Mouse (Mus musculus) intestine, postnatal 0 days (tissue): ENCODE data around the gene Pcdh9. TPM values are rescaled to one million over a fixed set of nuclear protein-coding genes. Genes with fewer than 3 reads are reported as not detected.

ENCODE experiments used
- ATAC-seq: fragments of 200-750 bp; cut with Nextera tagmentation; 2 replicates; pipeline ENCODE4 v1.8.0; 2017; ENCODE audit warnings: mild to moderate bottlenecking, moderate TSS enrichment, moderate library complexity
- H3K27ac ChIP-seq: fragments of 300-500 bp; sonication (generic); 2 replicates; pipeline ENCODE4 v1.5.1; 2014; ENCODE audit warnings: mild to moderate bottlenecking, low read depth, low read length, moderate library complexity
- H3K27me3 ChIP-seq: fragments of 300-500 bp; sonication (generic); replicated peaks from 2 replicates; pipeline ENCODE4 v1.6.1; 2014; ENCODE audit warnings: low read length, mixed read lengths; ENCODE audit not compliant: control insufficient read depth, insufficient read depth
- H3K36me3 ChIP-seq: fragments of 300-500 bp; sonication (generic); 2 replicates; pipeline ENCODE4 v1.6.1; 2014; ENCODE audit warnings: mild to moderate bottlenecking, moderate library complexity; ENCODE audit not compliant: control insufficient read depth, insufficient read depth
- H3K4me1 ChIP-seq: fragments of 300-500 bp; sonication (generic); replicated peaks from 2 replicates; pipeline ENCODE4 v1.6.1; 2014; ENCODE audit warnings: antibody characterized with exemption, low read length, mixed read lengths; ENCODE audit not compliant: control insufficient read depth, insufficient read depth
- H3K4me2 ChIP-seq: fragments of 300-500 bp; sonication (generic); replicated peaks from 2 replicates; pipeline ENCODE4 v1.6.1; 2014; ENCODE audit warnings: low read depth, mild to moderate bottlenecking, moderate library complexity
- H3K4me3 ChIP-seq: fragments of 300-500 bp; sonication (generic); 2 replicates; pipeline ENCODE4 v1.5.1; 2014; ENCODE audit warnings: low read depth, low read length
- H3K9ac ChIP-seq: fragments of 300-500 bp; sonication (generic); 2 replicates; pipeline ENCODE4 v1.6.1; 2014; ENCODE audit warnings: mild to moderate bottlenecking, low read depth, low read length
- H3K9me3 ChIP-seq: fragments of 300-500 bp; sonication (generic); 2 replicates; pipeline ENCODE4 v1.6.1; 2016; ENCODE audit warnings: mixed run types; ENCODE audit not compliant: control insufficient read depth
- CTCF ChIP-seq: sonication (generic); IDR thresholded peaks from 2 replicates; pipeline ENCODE4 v1.5.1; 2016; ENCODE audit warnings: low read depth, mild to moderate bottlenecking, control low read depth, antibody characterized with exemption, moderate library complexity
- WGBS: fragments of 180-500 bp; shearing (Covaris S2); extraction: QIAGEN DNeasy Blood & Tissue Kit; methylation state at CpG from one replicate; pipeline ENCODE4 v1.1.7; 2014; 5-methylcytosine and 5-hydroxymethylcytosine counted together
- polyA plus RNA-seq: library from polyadenylated mRNA; unstranded; fragments of >200 nt; fragmentation: Nextera tagmentation; extraction: Ambion mirVana; gene quantifications from 2 replicates; pipeline ENCODE4 v1.2.1, GENCODE M21; 2015

Gene Pcdh9
- polyA plus RNA-seq, 1 experiment from 2014 or later: 3.6 TPM

DNA sequence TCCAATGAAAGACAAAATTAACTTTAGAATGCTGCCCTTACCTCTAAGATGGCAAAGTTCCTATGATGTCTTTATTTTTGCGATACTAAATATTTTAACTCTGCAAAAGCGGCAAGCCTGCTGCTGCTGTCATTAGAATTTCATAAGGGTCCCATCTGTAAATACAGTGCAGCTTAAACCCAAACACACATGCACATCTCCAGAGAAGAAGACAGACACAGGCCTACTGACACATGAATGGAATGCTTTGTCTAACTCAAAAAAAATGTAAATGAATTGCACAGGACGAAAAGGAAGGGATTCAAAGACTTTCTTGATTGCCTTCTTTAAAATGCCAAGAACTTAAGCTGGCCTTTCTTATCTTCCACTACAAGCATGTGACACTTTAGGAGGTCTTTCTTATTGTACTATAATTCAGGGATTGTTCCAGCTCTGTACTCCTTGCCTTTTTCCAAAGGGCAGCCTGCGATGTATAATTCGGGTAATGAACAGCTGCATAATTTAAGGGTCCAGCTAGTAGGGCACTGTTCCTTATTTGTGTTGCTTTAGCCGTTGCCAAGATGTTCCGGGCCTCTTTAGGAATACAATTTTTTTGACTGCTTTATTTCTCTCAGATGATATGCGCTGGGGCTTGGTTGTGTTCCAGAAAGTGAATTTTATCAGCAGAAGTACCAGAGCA lies 823.6 kb downstream of the Pcdh9 start:
- no peak overlapping the region for H3K27ac ChIP-seq
- 61% methylated on average over 8 of the region's 8 CpGs for WGBS
- ATAC-seq: no peak

DNA sequence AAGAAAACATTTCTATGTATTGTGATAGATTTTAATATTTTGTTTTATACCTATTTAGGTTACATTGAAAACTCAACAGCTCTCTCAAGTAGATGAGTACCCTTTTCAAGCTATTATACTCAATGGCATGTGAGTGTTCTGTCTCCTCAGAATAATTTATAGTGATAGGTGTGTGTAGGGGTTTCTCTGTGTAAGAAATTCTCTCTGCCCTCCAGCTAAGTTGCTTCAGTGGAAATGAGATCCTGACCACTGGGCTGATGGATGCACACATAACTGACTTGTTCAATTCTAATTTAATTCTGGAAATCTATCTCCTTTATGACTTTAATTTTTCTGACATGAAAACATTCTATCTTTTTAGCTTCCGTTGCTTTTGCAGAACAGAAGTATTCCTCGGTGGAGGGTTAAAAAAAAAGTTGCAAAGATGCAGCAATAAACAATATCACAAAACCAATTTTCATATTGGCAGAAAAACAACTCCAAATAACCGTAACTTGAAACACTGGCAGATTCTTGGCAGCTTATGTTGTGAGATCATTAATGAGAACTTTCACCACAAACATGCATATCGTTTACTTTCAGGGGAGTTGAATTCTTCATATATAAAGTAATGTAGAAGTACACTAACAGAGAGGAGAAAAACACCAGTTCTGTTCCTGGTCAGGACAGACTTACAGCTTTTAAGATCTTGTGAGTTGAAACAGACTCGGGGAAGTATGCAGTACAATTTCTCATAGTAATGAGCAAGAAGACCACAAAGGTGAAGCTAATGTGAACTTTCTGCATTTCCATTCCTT lies 828.5 kb downstream of the Pcdh9 start:
- WGBS: 66% methylated on average over 5 of the region's 5 CpGs
- no peaks in the 10 kb centered on the region for H3K36me3 ChIP-seq
- TF ChIP-seq CTCF: no peak
- H3K4me2 ChIP-seq: no peak overlapping the region
- H3K9ac ChIP-seq: no peak overlapping the region
- no peaks in the 10 kb centered on the region for H3K27me3 ChIP-seq
- no peak overlapping the region for H3K27ac ChIP-seq
- no peaks in the 10 kb centered on the region; the same call in 1 of the 2 replicates for H3K9me3 ChIP-seq
- no peak for ATAC-seq
- H3K4me1 ChIP-seq: no peaks in the 10 kb centered on the region
- no peak overlapping the region for H3K4me3 ChIP-seq

More for the DNA sequence above, 823.6 kb downstream of the Pcdh9 start:
- Histone ChIP-seq H3K4me3 (no peak overlapping the region), H3K36me3 (no peaks in the 10 kb centered on the region), H3K4me2 (no peak overlapping the region), H3K27me3 (no peaks in the 10 kb centered on the region), H3K9ac (no peak overlapping the region), H3K4me1 (no peaks in the 10 kb centered on the region), H3K9me3 (no peaks in the 10 kb centered on the region)
- no peak for TF ChIP-seq CTCF

DNA sequence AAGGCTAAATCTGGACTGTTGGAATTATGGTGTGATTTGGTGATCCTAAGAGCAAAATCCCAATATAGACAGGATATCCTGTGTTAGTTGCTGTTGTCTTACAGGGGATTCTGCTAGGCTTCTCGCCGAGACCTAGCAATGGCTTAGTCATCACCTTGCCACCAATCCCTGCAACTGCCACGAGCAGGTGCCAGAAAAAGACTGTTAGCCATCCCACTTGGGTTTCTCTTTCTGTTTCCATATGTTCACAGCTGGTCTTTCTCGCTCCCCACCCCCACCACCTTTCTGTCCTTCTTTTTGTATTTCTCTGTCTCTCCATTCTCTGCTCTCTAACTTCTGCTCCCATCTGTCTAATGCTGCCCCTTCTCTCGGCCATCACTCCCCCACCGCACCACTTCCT lies 831.7 kb downstream of the Pcdh9 start:
- H3K4me3 ChIP-seq: no peak overlapping the region
- no peaks in the 10 kb centered on the region for H3K36me3 ChIP-seq
- H3K27me3 ChIP-seq: no peaks in the 10 kb centered on the region
- ATAC-seq: no peak
- no peak overlapping the region for H3K9ac ChIP-seq
- WGBS: 81% methylated on average over 6 of the region's 6 CpGs
- no peak overlapping the region for H3K27ac ChIP-seq
- TF ChIP-seq CTCF: no peak
- H3K4me2 ChIP-seq: no peak overlapping the region
- H3K9me3 ChIP-seq: no peaks in the 10 kb centered on the region; the same call in 1 of the 2 replicates
- H3K4me1 ChIP-seq: no peaks in the 10 kb centered on the region

DNA sequence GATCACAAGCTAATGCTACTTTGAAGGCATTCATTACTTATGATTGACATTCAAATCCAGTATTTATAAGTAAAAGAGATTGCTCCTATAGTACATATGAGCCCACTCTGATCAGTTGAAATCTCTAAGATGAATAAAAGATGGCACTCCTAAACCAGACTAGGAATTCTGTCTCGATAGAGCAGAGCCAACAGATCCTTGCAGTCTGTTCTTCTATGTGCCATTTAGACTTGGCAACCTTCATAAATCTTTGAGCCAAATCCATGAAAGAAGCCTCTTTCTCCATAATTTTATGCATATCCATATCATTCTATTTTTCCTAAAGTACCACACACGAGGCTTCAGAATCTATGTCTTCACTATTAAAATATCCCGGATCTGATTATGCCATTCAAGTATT lies 834.5 kb downstream of the Pcdh9 start:
- H3K4me2 ChIP-seq: no peak overlapping the region
- 86% methylated on average over 3 of the region's 3 CpGs for WGBS
- H3K36me3 ChIP-seq: no peaks in the 10 kb centered on the region
- no peak overlapping the region for H3K27ac ChIP-seq
- no peak for TF ChIP-seq CTCF
- ATAC-seq: no peak
- no peak overlapping the region for H3K9ac ChIP-seq
- H3K4me1 ChIP-seq: no peaks in the 10 kb centered on the region
- no peaks in the 10 kb centered on the region for H3K27me3 ChIP-seq
- H3K4me3 ChIP-seq: no peak overlapping the region
- no peaks in the 10 kb centered on the region; the same call in 1 of the 2 replicates for H3K9me3 ChIP-seq

- TF ChIP-seq CTCF: no peak
- H3K9ac ChIP-seq: no peak overlapping the region
- H3K9me3 ChIP-seq: no peaks in the 10 kb centered on the region
- H3K36me3 ChIP-seq: no peaks in the 10 kb centered on the region
- H3K4me2 ChIP-seq: no peak overlapping the region
- no peak overlapping the region for H3K4me3 ChIP-seq
- WGBS: 61% methylated on average over 6 of the region's 6 CpGs
- no peaks in the 10 kb centered on the region for H3K27me3 ChIP-seq
- no peak for ATAC-seq
- H3K4me1 ChIP-seq: no peaks in the 10 kb centered on the region
- H3K27ac ChIP-seq: no peak overlapping the region
Measured at GRCm38 (mm10) chr14:93040591-93040990, 849.9 kb downstream of the Pcdh9 start.

GRCm38 (mm10) chr14:93039326-93040221 lies 850.9 kb downstream of the Pcdh9 start:
- no peak overlapping the region for H3K27ac ChIP-seq

More at GRCm38 (mm10) chr14:93039326-93040221, 850.9 kb downstream of the Pcdh9 start:
- H3K9ac ChIP-seq: no peak overlapping the region
- no peaks in the 10 kb centered on the region for H3K36me3 ChIP-seq
- no peak for TF ChIP-seq CTCF
- no peak for ATAC-seq
- WGBS: 49% methylated on average over 8 of the region's 8 CpGs
- no peaks in the 10 kb centered on the region for H3K9me3 ChIP-seq
- H3K4me2 ChIP-seq: no peak overlapping the region
- H3K27me3 ChIP-seq: no peaks in the 10 kb centered on the region
- H3K4me1 ChIP-seq: no peaks in the 10 kb centered on the region
- no peak overlapping the region for H3K4me3 ChIP-seq
